Mouse (Mus musculus): Measurements from ENCODE around the gene Zfp81. TPM values are rescaled to one million over a fixed set of nuclear protein-coding genes. Genes with fewer than 3 reads are reported as not detected.
"Not testable (repeated sequence)": the region's sequence is repeated elsewhere in the genome, so short reads cannot be mapped to it uniquely, and the experiment has no call there.

Zfp81 gene
- 14.7 and 17.4 TPM in 2 replicates for polyA plus RNA-seq (2014; fragmentation: Nextera tagmentation; extraction: Ambion mirVana)

GRCm38 (mm10) chr17:33358411-33359384 lies at the start of gene Zfp81:
Gene Zfp81 (minus strand): TSS chr17:33358878.
- 3% methylated on average over 47 of the region's 47 CpGs for WGBS
- Histone ChIP-seq H3K27me3 (ENCODE audit: insufficient read depth, low read length) (no peaks in the 10 kb centered on the region), H3K27ac (ENCODE audit: low read depth) (peak within 1 kb of the TSS; percentile 92), H3K36me3 (ENCODE audit: insufficient read depth) (no peaks in the 10 kb centered on the region), H3K9me3 (ENCODE audit: low read depth, low read length) (no peaks in the 10 kb centered on the region), H3K4me1 (ENCODE audit: insufficient read depth) (no peaks in the 10 kb centered on the region), H3K4me2 (peak within 1 kb of the TSS; percentile 83), H3K9ac (peak within 1 kb of the TSS; percentile 88), H3K4me3 (ENCODE audit: low read depth, low read length) (peak within 1 kb of the TSS; percentile 93)
- TF ChIP-seq CTCF (IDR thresholded peaks at IDR 0.05; ENCODE audit: low read depth), result peak; percentile 36; the same call in 1 of the 2 replicates
- ATAC-seq (ENCODE audit: insufficient read depth) (peak; percentile 100), DNase-seq (peak; percentile 96)

- Histone ChIP-seq H3K36me3 (ENCODE audit: insufficient read depth) (no peaks in the 10 kb centered on the region), H3K27ac (ENCODE audit: low read depth) (peak within 1 kb of the TSS; percentile 84), H3K4me3 (ENCODE audit: low read depth, low read length) (peak within 1 kb of the TSS; percentile 75), H3K9me3 (ENCODE audit: low read depth, low read length) (no peaks in the 10 kb centered on the region), H3K4me1 (ENCODE audit: insufficient read depth) (no peaks in the 10 kb centered on the region), H3K4me2 (peak within 1 kb of the TSS; percentile 71), H3K9ac (peak within 1 kb of the TSS; percentile 77), H3K27me3 (ENCODE audit: insufficient read depth, low read length) (no peaks in the 10 kb centered on the region)
- no peak for TF ChIP-seq CTCF (IDR thresholded peaks at IDR 0.05; ENCODE audit: low read depth)
- ATAC-seq (ENCODE audit: insufficient read depth) (peak; percentile 99), DNase-seq (peak; percentile 98)
- WGBS, result under 1% methylated on average over 44 of the region's 44 CpGs
These were observed 35.7 kb upstream of the Zfp81 start, which contains the start of gene Zfp101 for GRCm38 (mm10) chr17:33394182-33395034. Gene Zfp101 (minus strand): TSS chr17:33394641.

- no peak for TF ChIP-seq CTCF (IDR thresholded peaks at IDR 0.05; ENCODE audit: low read depth)
- Histone ChIP-seq H3K9me3 (ENCODE audit: low read depth, low read length) (no peaks in the 10 kb centered on the region), H3K4me2 (no peak overlapping the region), H3K36me3 (ENCODE audit: insufficient read depth) (no peaks in the 10 kb centered on the region), H3K4me3 (ENCODE audit: low read depth, low read length) (no peak overlapping the region), H3K9ac (no peak overlapping the region), H3K4me1 (ENCODE audit: insufficient read depth) (no peaks in the 10 kb centered on the region), H3K27ac (ENCODE audit: low read depth) (no peak overlapping the region), H3K27me3 (ENCODE audit: insufficient read depth, low read length) (no peaks in the 10 kb centered on the region)
- 92% methylated on average over 5 of the region's 5 CpGs for WGBS
- ATAC-seq (ENCODE audit: insufficient read depth) (no peak), DNase-seq (no peak)
These were observed 33.6 kb upstream of the Zfp81 start for GRCm38 (mm10) chr17:33392271-33392670.

GRCm38 (mm10) chr17:33385705-33386104 lies 27.0 kb upstream of the Zfp81 start:
- DNase-seq (no peak), ATAC-seq (ENCODE audit: insufficient read depth) (no peak)
- Histone ChIP-seq H3K4me3 (ENCODE audit: low read depth, low read length) (no peak overlapping the region), H3K4me2 (no peak overlapping the region), H3K27me3 (ENCODE audit: insufficient read depth, low read length) (no peaks in the 10 kb centered on the region), H3K9me3 (ENCODE audit: low read depth, low read length) (no peaks in the 10 kb centered on the region), H3K27ac (ENCODE audit: low read depth) (no peak overlapping the region), H3K4me1 (ENCODE audit: insufficient read depth) (no peaks in the 10 kb centered on the region), H3K36me3 (ENCODE audit: insufficient read depth) (peaks cover 49% of the 10 kb centered on the region), H3K9ac (no peak overlapping the region)
- no peak for TF ChIP-seq CTCF (IDR thresholded peaks at IDR 0.05; ENCODE audit: low read depth)

- Histone ChIP-seq H3K36me3 (ENCODE audit: insufficient read depth) (no peaks in the 10 kb centered on the region), H3K4me3 (ENCODE audit: low read depth, low read length) (no peak overlapping the region), H3K4me2 (no peak overlapping the region), H3K9me3 (ENCODE audit: low read depth, low read length) (no peaks in the 10 kb centered on the region), H3K9ac (no peak overlapping the region), H3K4me1 (ENCODE audit: insufficient read depth) (no peaks in the 10 kb centered on the region), H3K27me3 (ENCODE audit: insufficient read depth, low read length) (no peaks in the 10 kb centered on the region), H3K27ac (ENCODE audit: low read depth) (no peak overlapping the region)
- TF ChIP-seq CTCF (IDR thresholded peaks at IDR 0.05; ENCODE audit: low read depth), result no peak
- ATAC-seq (ENCODE audit: insufficient read depth), result no peak
- WGBS, result 82% methylated on average over 3 of the region's 3 CpGs
- DNase-seq, result no peak
These were observed 14.1 kb upstream of the Zfp81 start for GRCm38 (mm10) chr17:33372795-33373194.

GRCm38 (mm10) chr17:33352981-33353380 lies 5.7 kb downstream of the Zfp81 start:
- H3K27ac ChIP-seq (ENCODE audit: low read depth), result no peak overlapping the region
- DNase-seq (no peak), ATAC-seq (ENCODE audit: insufficient read depth) (no peak)
- peaks cover 5% of the 10 kb centered on the region; the same call in 1 of the 2 replicates for H3K9me3 ChIP-seq (ENCODE audit: low read depth, low read length)
- no peaks in the 10 kb centered on the region for H3K36me3 ChIP-seq (ENCODE audit: insufficient read depth)
- TF ChIP-seq CTCF (IDR thresholded peaks at IDR 0.05; ENCODE audit: low read depth), result no peak
- H3K4me1 ChIP-seq (ENCODE audit: insufficient read depth), result no peaks in the 10 kb centered on the region
- no peaks in the 10 kb centered on the region for H3K27me3 ChIP-seq (ENCODE audit: insufficient read depth, low read length)
- H3K4me2 ChIP-seq, result no peak overlapping the region
- WGBS, result 94% methylated on average over 1 of the region's 1 CpGs
- H3K4me3 ChIP-seq (ENCODE audit: low read depth, low read length), result no peak overlapping the region
- H3K9ac ChIP-seq, result no peak overlapping the region

GRCm38 (mm10) chr17:33289876-33290149 lies 68.9 kb downstream of the Zfp81 start:
- not testable (repeated sequence) for H3K4me3 ChIP-seq (ENCODE audit: low read depth, low read length); H3K27me3 ChIP-seq (ENCODE audit: insufficient read depth, low read length); ATAC-seq (ENCODE audit: insufficient read depth); DNase-seq; H3K4me1 ChIP-seq (ENCODE audit: insufficient read depth); H3K36me3 ChIP-seq (ENCODE audit: insufficient read depth); H3K27ac ChIP-seq (ENCODE audit: low read depth); H3K9ac ChIP-seq; H3K4me2 ChIP-seq; H3K9me3 ChIP-seq (ENCODE audit: low read depth, low read length)
- WGBS, result no CpG with 5 or more reads among the region's 9 CpGs

- not testable (repeated sequence) for DNase-seq; H3K27ac ChIP-seq (ENCODE audit: low read depth); H3K4me3 ChIP-seq (ENCODE audit: low read depth, low read length); H3K9me3 ChIP-seq (ENCODE audit: low read depth, low read length); H3K4me1 ChIP-seq (ENCODE audit: insufficient read depth); H3K36me3 ChIP-seq (ENCODE audit: insufficient read depth); H3K27me3 ChIP-seq (ENCODE audit: insufficient read depth, low read length); H3K9ac ChIP-seq
- peak within 1 kb of the TSS; percentile 31; the same call in 1 of the 2 replicates for H3K4me2 ChIP-seq
- peak; percentile 100 for ATAC-seq (ENCODE audit: insufficient read depth)
- no CpG with 5 or more reads among the region's 25 CpGs for WGBS
These were observed 69.4 kb downstream of the Zfp81 start, which contains the start of gene Zfp955b for GRCm38 (mm10) chr17:33289039-33289875. Gene Zfp955b (plus strand): TSS chr17:33289544.
